Mouse (Mus musculus) Muller cell, postnatal 12 days (primary cell): ENCODE measurements around the gene Gm20479.

ENCODE experiments used
- DNase-seq: peaks from one replicate; pipeline ENCODE4 v3.0.0-alpha.2; 2015; ENCODE audit errors: inconsistent ontology term

Gene Gm20479

GRCm38 (mm10) chr7:27367976-27368375 is 10.8 kb upstream of the Gm20479 start:
- no peak for DNase-seq

- DNase-seq, result no peak
These were observed 9.0 kb upstream of the Gm20479 start for GRCm38 (mm10) chr7:27366082-27366844.

GRCm38 (mm10) chr7:27364379-27364778 is 7.2 kb upstream of the Gm20479 start:
- DNase-seq, result no peak

GRCm38 (mm10) chr7:27361283-27361946 is 4.2 kb upstream of the Gm20479 start:
- peak; percentile 100 for DNase-seq

GRCm38 (mm10) chr7:27360749-27361148 is 3.5 kb upstream of the Gm20479 start:
- DNase-seq, result no peak

GRCm38 (mm10) chr7:27359706-27360358 is 2.6 kb upstream of the Gm20479 start:
- DNase-seq, result no peak

- DNase-seq, result no peak
These were observed 1.9 kb upstream of the Gm20479 start for GRCm38 (mm10) chr7:27359162-27359561.

GRCm38 (mm10) chr7:27357595-27357978 is 368 bp upstream of the Gm20479 start:
- no peak for DNase-seq

GRCm38 (mm10) chr7:27356248-27356647 is 971 bp downstream of the Gm20479 start:
- DNase-seq, result no peak

GRCm38 (mm10) chr7:27355745-27356240 is 1.4 kb downstream of the Gm20479 start, which contains the start of gene Shkbp1:
Gene Shkbp1 (minus strand): TSS chr7:27356019.
- DNase-seq, result peak; percentile 90

GRCm38 (mm10) chr7:27355261-27355660 is 2.0 kb downstream of the Gm20479 start:
- no peak for DNase-seq

- no peak for DNase-seq
These were observed 2.4 kb downstream of the Gm20479 start for GRCm38 (mm10) chr7:27354783-27355182.

GRCm38 (mm10) chr7:27354144-27354543 is 3.1 kb downstream of the Gm20479 start:
- no peak for DNase-seq

GRCm38 (mm10) chr7:27345444-27345843 is 11.8 kb downstream of the Gm20479 start:
- DNase-seq, result no peak

GRCm38 (mm10) chr7:27342595-27342994 is 14.6 kb downstream of the Gm20479 start:
- no peak for DNase-seq

- no peak for DNase-seq
These were observed 17.7 kb downstream of the Gm20479 start for GRCm38 (mm10) chr7:27339519-27339918.

GRCm38 (mm10) chr7:27339114-27339513 is 18.1 kb downstream of the Gm20479 start:
- no peak for DNase-seq

GRCm38 (mm10) chr7:27337175-27337853 is 19.9 kb downstream of the Gm20479 start, which contains the start of gene Ltbp4:
Gene Ltbp4 (minus strand): TSS chr7:27337692.
- DNase-seq, result peak; percentile 58

- peak; percentile 77 for DNase-seq
These were observed 21.0 kb downstream of the Gm20479 start for GRCm38 (mm10) chr7:27335928-27336823.

GRCm38 (mm10) chr7:27335011-27335720 is 22.1 kb downstream of the Gm20479 start:
- DNase-seq, result no peak
